Mouse (Mus musculus) embryonic fibroblast, embryonic 13.5 days (primary cell): ENCODE measurements around the gene 1700014D04Rik.

Experiments used
- CTCF ChIP-seq: IDR thresholded peaks from 2 replicates; pipeline ENCODE4 v1.5.1; 2011; ENCODE audit warnings: mild to moderate bottlenecking, control low read depth, low read length, moderate library complexity, borderline replicate concordance; ENCODE audit not compliant: insufficient read depth
- POLR2A ChIP-seq: IDR thresholded peaks from 2 replicates; pipeline ENCODE4 v1.6.1; 2011; ENCODE audit warnings: low read depth, mild to moderate bottlenecking, control low read depth, low read length, moderate library complexity

- no peak for TF ChIP-seq CTCF
- TF ChIP-seq POLR2A, result no peak
Observed at GRCm38 (mm10) chr13:59746711-59747110, at the start of gene 1700014D04Rik.
